Mouse (Mus musculus): ENCODE results near the gene 1700069L16Rik.

Gene 1700069L16Rik

GRCm38 (mm10) chr5:113724446-113724845 is at the start of gene 1700069L16Rik:
1700069L16Rik (minus strand) TSS chr5:113724772.
- peak; percentile 52 to 76 for DNase-seq (ENCODE audit: low spot score in 2 of 2)

DNA sequence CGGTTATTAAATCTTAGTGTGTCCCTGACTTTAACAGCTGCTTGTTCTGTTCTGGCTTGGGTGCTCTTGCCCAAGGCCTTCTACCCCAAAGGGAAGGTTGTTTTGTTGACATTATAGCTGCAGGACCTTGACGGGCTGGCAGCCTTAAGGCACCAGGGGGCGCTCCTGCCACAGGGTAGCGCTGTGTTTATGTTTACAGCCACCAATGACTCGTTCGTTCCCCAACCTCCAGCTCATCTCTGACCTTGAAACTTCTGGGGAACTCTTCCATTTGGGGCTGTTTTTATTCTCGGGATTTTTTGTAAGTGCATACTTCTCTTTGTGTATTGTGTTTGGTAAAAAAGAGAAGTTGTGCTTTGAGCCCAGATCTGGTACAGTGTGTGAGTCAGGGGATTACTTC is 49.1 kb upstream of the 1700069L16Rik start:
- peak; percentile 82 to 84 for DNase-seq (ENCODE audit: low spot score in 2 of 2)

GRCm38 (mm10) chr5:113772905-113773519 is 48.4 kb upstream of the 1700069L16Rik start:
- no peak for DNase-seq (ENCODE audit: low spot score in 2 of 2)

- DNase-seq (ENCODE audit: low spot score in 2 of 2) = peak; percentile 91 to 92
Observed at GRCm38 (mm10) chr5:113772450-113772895, 47.9 kb upstream of the 1700069L16Rik start, which contains the start of the genes Sart3 and Iscu. Sart3 (minus strand) TSS chr5:113772510. Iscu (plus strand) TSS chr5:113772748.

DNA sequence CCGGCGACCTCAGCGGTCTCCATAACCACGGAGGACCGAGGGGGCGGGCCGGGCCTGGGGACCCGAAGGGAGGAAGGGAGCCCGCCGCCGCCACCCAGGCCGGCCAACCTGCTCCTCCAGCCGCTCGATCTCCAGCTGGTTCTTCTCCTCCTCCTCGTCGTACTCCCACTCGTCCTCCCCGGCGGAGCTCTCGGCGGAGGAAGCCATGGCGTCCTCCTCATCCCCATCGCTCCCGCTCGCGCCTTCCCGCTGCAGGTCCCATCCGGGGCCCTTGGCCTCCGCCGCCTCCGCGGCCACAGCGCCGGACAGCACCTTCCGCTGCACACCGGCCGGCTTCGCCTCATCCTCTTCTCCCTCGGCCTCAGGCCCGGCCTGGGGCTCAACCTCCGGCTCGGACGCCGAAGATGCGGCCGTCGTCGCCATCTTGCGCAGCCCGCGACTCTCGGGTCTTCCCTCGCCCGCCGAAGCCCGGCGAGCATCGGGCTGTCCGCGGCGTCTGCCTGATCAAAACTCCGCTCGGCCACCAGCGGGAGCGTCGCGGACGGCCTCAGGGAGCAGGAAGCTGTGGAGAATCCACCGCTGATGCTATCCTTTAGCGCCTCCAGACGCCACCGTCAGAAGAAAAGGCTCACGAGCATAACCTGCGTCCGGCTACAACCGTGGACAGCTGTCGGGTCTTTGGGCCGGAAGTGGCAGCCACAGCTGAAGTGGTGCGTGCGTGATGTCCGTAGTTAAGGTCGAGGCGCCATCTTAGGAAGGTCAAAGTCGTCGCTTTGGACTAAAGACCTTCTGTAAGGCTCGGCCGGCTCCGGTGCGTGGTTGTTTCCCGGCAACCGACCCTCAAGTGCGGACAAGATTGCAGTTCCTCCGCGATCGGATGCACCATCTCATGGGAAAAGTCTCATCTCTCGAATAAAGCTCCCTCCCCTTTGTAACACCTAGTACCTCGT is 46.9 kb upstream of the 1700069L16Rik start:
- DNase-seq (ENCODE audit: low spot score in 2 of 2) = peak; percentile 76 to 95

DNA sequence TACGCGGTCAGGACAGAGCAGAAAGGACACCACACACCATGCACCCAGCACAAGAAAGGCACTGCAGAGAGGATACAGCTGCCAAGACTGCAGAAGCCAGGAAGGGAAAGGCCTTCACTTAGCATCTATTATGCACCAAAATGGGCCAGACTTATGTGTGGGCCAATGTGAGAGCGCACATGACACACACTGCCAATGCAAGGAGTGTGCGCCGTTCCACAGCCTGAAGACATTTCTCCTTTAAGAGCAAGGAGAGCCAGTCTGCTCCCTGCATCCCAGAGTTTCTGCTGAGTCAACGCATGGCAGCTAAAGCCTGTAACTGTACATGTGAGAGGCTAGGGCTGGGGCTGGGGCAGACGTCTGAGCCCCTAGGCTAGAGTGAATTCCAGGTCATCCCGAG is 44.2 kb upstream of the 1700069L16Rik start:
- DNase-seq (ENCODE audit: low spot score in 2 of 2) = no peak

DNA sequence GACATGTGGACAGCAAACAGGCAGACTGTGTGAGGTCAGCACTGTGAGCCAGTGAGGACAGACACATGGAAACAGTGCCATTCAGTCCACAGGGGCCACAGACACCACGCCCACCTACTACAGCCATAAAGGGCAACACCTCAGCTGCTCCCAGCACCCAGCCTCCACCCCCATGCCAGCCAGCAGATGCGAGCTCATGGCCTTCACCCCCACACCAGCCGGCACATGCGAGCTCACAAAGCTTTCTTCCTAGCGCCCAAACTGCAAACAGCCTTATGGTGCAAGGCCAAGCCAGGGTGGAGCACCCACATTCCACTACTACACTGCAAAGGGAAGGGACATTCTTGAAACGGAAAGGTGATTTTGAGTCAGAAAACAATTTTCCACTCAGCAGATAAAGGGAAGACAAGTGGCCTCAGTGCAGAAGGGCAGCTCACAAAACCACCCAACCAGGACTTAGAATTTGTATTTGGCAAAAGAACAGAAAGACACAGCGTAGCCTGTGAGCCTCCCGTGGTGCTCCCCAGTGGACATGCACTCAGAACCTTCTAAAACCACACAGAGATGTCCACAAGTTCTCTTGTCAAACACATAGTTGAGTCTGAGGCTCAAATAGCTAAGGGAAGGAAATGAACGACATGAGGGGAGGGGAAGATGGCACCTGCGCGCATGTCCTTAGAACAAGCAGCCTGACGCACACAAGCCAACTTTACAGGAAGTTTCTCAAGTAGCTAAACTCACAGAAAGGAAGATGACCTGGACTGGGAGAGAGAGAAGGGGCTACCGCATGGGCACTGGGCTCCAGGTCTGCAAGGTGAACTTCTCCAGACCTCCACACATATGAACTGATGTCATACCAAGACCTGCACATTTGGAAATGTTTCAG is 41.3 kb upstream of the 1700069L16Rik start:
- no peak for DNase-seq (ENCODE audit: low spot score in 2 of 2)

GRCm38 (mm10) chr5:113764426-113764825 is 39.9 kb upstream of the 1700069L16Rik start:
- no peak for DNase-seq (ENCODE audit: low spot score in 2 of 2)

- no peak for DNase-seq (ENCODE audit: low spot score in 2 of 2)
Observed at GRCm38 (mm10) chr5:113761585-113761984, 37.0 kb upstream of the 1700069L16Rik start.

DNA sequence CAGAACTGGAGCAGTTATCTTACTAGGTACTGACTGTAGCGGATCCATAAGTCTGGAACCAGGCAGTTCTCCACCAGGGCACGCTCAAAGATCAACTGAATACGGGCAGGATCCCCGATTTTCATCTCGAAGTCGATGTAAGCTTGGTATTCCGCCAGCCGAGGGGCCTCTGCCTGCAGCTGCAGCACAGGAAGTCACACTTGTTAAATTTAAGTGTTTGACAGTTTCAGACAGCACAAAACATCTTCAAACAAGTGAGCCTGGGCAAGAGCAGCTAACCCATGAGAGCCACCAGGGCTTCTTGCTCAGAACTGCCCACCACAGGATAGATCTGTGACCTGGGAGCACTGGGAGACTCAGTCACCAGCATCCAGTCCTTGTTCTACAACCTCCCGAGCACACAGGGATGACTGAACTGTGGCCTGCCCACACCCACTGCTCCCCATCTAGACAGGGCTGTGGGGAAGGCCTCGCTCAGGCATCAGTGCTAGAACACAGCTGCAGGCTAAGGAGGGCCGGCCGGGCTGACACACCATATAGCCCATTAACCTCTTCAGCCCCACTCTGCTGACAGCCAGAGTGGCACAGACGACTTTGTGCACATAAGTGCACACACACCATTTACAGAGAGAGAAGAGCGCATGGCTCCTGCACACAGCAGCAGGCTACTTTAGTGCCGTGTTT is 30.9 kb upstream of the 1700069L16Rik start:
- no peak for DNase-seq (ENCODE audit: low spot score in 2 of 2)

- DNase-seq (ENCODE audit: low spot score in 2 of 2) = no peak
Observed at GRCm38 (mm10) chr5:113751521-113752157, 27.1 kb upstream of the 1700069L16Rik start.

DNA sequence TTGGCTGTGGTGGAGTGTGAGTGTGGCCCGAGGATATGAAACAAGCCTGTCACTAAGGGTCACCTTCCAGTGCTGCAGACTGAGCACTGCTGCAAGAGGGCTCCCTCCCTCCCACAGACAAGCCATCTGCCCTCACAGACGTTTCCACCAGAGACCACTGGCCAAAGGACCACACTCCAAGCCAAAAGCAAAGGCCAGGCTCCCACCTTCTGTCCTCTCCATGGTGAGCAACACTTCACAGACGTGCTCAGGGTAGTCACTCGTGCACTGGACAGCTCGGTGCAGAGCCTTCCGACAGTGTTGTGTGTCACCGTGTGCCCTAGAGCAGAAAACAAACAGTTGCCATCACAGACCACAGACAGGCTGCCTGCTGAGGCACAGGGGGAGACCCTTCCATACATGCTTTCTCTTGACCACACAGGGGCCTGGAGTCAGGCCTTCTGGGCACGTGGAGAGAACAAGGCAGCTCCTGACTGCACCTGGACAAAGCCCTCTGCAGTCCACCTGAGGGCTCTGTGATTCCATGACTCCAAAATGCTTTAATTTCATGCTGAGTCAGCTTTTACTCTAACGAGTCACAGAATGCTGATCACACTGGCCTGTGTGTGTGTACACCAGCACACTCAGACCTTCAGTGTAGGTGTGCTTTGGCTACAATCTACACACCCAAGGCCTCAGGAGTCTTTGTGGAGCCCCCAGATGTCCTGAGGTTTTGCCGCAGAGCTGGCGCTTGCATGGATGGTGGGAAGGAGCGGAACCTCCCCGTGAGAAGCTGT is 24.2 kb upstream of the 1700069L16Rik start:
- no peak for DNase-seq (ENCODE audit: low spot score in 2 of 2)

DNA sequence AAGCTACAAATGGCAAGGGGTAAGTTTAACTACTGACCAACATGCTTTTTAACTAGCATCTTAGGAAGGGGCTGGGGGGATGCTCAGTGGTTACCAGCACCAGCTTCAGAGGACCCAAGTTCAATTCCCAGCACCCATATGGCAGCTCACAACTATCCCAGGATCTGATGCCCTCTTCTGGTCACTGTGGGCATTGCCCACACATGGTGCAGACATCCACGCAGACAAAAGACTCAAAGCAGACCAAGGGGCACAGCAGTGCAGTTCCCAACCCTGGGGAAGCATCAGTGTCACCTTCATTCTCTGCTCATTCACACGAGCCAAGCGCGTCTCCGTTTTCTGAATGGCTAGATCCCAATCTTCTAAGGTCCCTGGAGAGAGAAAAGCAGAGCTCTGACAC is 23.1 kb upstream of the 1700069L16Rik start:
- no peak for DNase-seq (ENCODE audit: low spot score in 2 of 2)

DNA sequence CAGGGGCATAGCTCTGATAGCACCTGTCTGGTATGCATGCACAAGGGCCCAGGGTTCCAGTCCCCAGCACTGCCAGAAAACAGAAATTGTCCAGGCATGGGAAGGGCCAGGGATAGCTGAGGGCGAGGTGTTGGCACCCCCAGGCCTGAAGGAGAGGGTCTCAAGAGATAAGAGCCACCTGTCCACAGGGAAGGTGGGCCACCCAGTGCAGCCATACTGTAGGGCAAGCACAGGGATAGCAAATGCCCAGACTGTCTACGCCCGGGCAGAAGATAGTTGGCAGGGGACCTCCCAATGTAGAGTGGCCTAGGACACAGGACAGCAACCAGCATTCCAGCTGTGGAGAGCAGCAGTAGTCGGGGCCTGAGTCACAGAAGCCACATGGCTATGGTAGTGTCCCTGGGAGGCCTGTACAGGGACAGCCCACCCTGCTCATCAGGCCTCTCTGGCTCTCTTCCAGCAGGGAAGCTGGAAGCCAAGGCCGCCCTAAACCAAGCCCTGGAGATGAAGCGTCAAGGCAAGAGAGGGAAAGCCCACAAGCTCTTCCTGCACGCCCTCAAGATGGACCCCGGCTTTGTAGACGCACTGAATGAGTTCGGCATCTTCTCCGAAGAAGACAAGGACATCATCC is 13.2 kb upstream of the 1700069L16Rik start:
- no peak for DNase-seq (ENCODE audit: low spot score in 2 of 2)

GRCm38 (mm10) chr5:113736522-113737164 is 12.1 kb upstream of the 1700069L16Rik start:
- DNase-seq (ENCODE audit: low spot score in 2 of 2) = no peak

- no peak for DNase-seq (ENCODE audit: low spot score in 2 of 2)
Observed at GRCm38 (mm10) chr5:113736113-113736502, 11.5 kb upstream of the 1700069L16Rik start.

DNA sequence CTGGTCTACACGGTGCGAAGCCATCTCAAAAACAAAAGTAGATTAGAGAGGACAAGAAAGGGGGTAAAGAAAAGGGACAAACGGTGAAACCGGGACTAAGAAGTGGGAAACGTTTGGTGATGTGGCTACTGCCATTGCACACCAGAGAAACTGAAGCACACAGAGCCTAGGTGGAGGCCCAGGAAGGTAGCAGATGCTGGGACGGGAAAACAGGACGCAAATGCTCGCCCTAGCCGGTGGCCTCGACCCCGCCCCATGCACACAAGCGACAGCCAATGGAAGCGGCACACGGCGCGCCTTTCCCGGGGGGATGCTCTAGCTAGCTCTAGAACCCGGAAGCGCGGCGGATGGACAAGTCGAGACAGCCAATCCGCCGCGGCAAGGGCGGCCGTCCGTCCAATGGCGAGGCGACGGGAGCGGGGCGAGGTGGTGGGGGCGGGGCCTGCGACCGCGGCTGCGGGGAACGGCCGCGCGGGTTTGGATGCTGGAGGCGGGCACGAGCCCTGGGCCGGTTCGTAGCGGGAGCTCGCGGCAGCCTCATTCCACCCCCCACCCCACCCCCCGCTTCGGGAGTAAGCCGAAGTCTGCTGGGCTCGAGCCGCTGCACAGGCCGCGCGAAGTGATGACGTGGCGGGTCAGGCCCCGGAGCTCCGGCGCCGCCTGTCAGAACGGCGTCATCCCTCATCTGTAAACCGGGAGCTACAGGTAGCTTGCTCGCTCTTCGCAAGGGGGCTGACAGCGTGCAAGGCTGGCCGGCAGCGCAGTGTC is 11.0 kb upstream of the 1700069L16Rik start, which contains the start of gene Ficd:
TSS of gene Ficd (plus strand) at position 459 of the 768 bp plus-strand sequence.
- DNase-seq (ENCODE audit: low spot score in 2 of 2) = peak; percentile 76 to 88

- no peak for DNase-seq (ENCODE audit: low spot score in 2 of 2)
Observed at GRCm38 (mm10) chr5:113735023-113735344, 10.4 kb upstream of the 1700069L16Rik start.

All from urinary bladder, adult 18-20 months (tissue).